Mouse (Mus musculus): ENCODE results near the gene Tbccd1. TPM values are rescaled to one million over a fixed set of nuclear protein-coding genes. Genes with fewer than 3 reads are reported as not detected.

Gene Tbccd1
- polyA plus RNA-seq, 1 experiment from 2014 or later, result 19.3 TPM

- no peak for ATAC-seq (ENCODE audit: insufficient number of reproducible peaks, insufficient read depth, low FRiP score, low read depth)
- WGBS, result 84% methylated on average over 11 of the region's 11 CpGs
- no peak within 1 kb of the TSS for H3K27ac ChIP-seq (replicated peaks in 1 of 2; ENCODE audit: control insufficient read depth in 1 of 2, insufficient read depth in 1 of 2, low read depth in 2 of 2, low read length in 2 of 2)
- no peaks in the 10 kb centered on the region for H3K4me1 ChIP-seq (ENCODE audit: control insufficient read depth in 2 of 2, insufficient read depth in 2 of 2, low read length in 2 of 2)
- no peak within 1 kb of the TSS for H3K4me2 ChIP-seq (ENCODE audit: low read length)
- no peak within 1 kb of the TSS for H3K4me3 ChIP-seq (ENCODE audit: control insufficient read depth in 1 of 2, insufficient read depth in 1 of 2, low read depth in 1 of 2, low read length in 2 of 2)
- H3K36me3 ChIP-seq (ENCODE audit: control insufficient read depth, insufficient read depth, low read length), result no peaks in the 10 kb centered on the region
- no peaks in the 10 kb centered on the region for H3K9me3 ChIP-seq (ENCODE audit: control insufficient read depth, low read length)
- H3K27me3 ChIP-seq (ENCODE audit: control insufficient read depth, insufficient read depth, low read length), result no peaks in the 10 kb centered on the region
- H3K9ac ChIP-seq (ENCODE audit: low read length), result no peak within 1 kb of the TSS
These were observed 33.4 kb upstream of the Tbccd1 start, which contains the start of gene Ahsg for GRCm38 (mm10) chr16:22890683-22891510. Ahsg (plus strand) TSS chr16:22891277.

- ATAC-seq (ENCODE audit: insufficient number of reproducible peaks, insufficient read depth, low FRiP score, low read depth), result no peak
- no peak overlapping the region for H3K4me2 ChIP-seq (ENCODE audit: low read length)
- H3K27ac ChIP-seq (replicated peaks in 1 of 2; ENCODE audit: control insufficient read depth in 1 of 2, insufficient read depth in 1 of 2, low read depth in 2 of 2, low read length in 2 of 2), result no peak overlapping the region
- peaks cover 0 to 3% of the 10 kb centered on the region in 2 experiments; a peak in 2 of 4 replicates for H3K4me1 ChIP-seq (ENCODE audit: control insufficient read depth in 2 of 2, insufficient read depth in 2 of 2, low read length in 2 of 2)
- 63% methylated on average over 8 of the region's 8 CpGs for whole genome bisulfite sequencing
- H3K27me3 ChIP-seq (ENCODE audit: control insufficient read depth, insufficient read depth, low read length), result no peaks in the 10 kb centered on the region
- H3K9ac ChIP-seq (ENCODE audit: low read length), result no peak overlapping the region
- no peak overlapping the region for H3K4me3 ChIP-seq (ENCODE audit: control insufficient read depth in 1 of 2, insufficient read depth in 1 of 2, low read depth in 1 of 2, low read length in 2 of 2)
- no peaks in the 10 kb centered on the region for H3K9me3 ChIP-seq (ENCODE audit: control insufficient read depth, low read length)
- no peaks in the 10 kb centered on the region for H3K36me3 ChIP-seq (ENCODE audit: control insufficient read depth, insufficient read depth, low read length)
These were observed 32.2 kb upstream of the Tbccd1 start for GRCm38 (mm10) chr16:22889716-22890115.

GRCm38 (mm10) chr16:22888835-22889234, 31.4 kb upstream of the Tbccd1 start:
- Histone ChIP-seq H3K27ac (replicated peaks in 1 of 2; ENCODE audit: control insufficient read depth in 1 of 2, insufficient read depth in 1 of 2, low read depth in 2 of 2, low read length in 2 of 2) (no peak overlapping the region), H3K27me3 (ENCODE audit: control insufficient read depth, insufficient read depth, low read length) (no peaks in the 10 kb centered on the region), H3K4me1 (ENCODE audit: control insufficient read depth in 2 of 2, insufficient read depth in 2 of 2, low read length in 2 of 2) (peaks cover 0 to 3% of the 10 kb centered on the region in 2 experiments; a peak in 2 of 4 replicates), H3K4me3 (ENCODE audit: control insufficient read depth in 1 of 2, insufficient read depth in 1 of 2, low read depth in 1 of 2, low read length in 2 of 2) (no peak overlapping the region), H3K4me2 (ENCODE audit: low read length) (no peak overlapping the region), H3K36me3 (ENCODE audit: control insufficient read depth, insufficient read depth, low read length) (no peaks in the 10 kb centered on the region), H3K9me3 (ENCODE audit: control insufficient read depth, low read length) (no peaks in the 10 kb centered on the region), H3K9ac (ENCODE audit: low read length) (no peak overlapping the region)
- 72% methylated on average over 4 of the region's 4 CpGs for WGBS
- no peak for ATAC-seq (ENCODE audit: insufficient number of reproducible peaks, insufficient read depth, low FRiP score, low read depth)

DNA sequence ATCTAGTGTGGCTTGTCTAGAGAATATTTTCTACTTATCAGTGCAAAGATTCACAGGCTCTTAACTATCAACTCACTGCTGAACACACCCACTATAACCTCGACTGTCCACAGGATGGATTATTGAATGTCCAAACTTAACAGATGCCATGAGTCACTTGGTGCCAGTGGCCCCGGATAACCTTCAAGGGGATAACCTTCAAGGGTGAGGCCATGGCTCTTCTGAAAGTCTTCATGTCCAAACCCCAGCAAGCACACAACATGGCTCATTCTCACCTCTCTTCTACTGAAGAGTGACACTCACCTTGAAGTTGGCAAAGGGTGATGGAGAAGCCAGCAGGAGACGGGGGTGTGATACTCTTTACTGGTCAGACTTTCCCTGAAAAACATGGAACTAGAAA, 29.3 kb upstream of the Tbccd1 start:
- no peak overlapping the region for H3K4me2 ChIP-seq (ENCODE audit: low read length)
- ATAC-seq (ENCODE audit: insufficient number of reproducible peaks, insufficient read depth, low FRiP score, low read depth), result no peak
- no peak overlapping the region for H3K27ac ChIP-seq (replicated peaks in 1 of 2; ENCODE audit: control insufficient read depth in 1 of 2, insufficient read depth in 1 of 2, low read depth in 2 of 2, low read length in 2 of 2)
- H3K9ac ChIP-seq (ENCODE audit: low read length), result no peak overlapping the region
- no peak overlapping the region for H3K4me3 ChIP-seq (ENCODE audit: control insufficient read depth in 1 of 2, insufficient read depth in 1 of 2, low read depth in 1 of 2, low read length in 2 of 2)
- WGBS, result 55% methylated on average over 3 of the region's 3 CpGs
- H3K27me3 ChIP-seq (ENCODE audit: control insufficient read depth, insufficient read depth, low read length), result no peaks in the 10 kb centered on the region
- H3K9me3 ChIP-seq (ENCODE audit: control insufficient read depth, low read length), result no peaks in the 10 kb centered on the region
- peaks cover 0 to 4% of the 10 kb centered on the region in 2 experiments; a peak in 2 of 4 replicates for H3K4me1 ChIP-seq (ENCODE audit: control insufficient read depth in 2 of 2, insufficient read depth in 2 of 2, low read length in 2 of 2)
- no peaks in the 10 kb centered on the region for H3K36me3 ChIP-seq (ENCODE audit: control insufficient read depth, insufficient read depth, low read length)

GRCm38 (mm10) chr16:22885356-22885755, 27.9 kb upstream of the Tbccd1 start:
- Histone ChIP-seq H3K27ac (replicated peaks in 1 of 2; ENCODE audit: control insufficient read depth in 1 of 2, insufficient read depth in 1 of 2, low read depth in 2 of 2, low read length in 2 of 2) (no peak overlapping the region), H3K4me3 (ENCODE audit: control insufficient read depth in 1 of 2, insufficient read depth in 1 of 2, low read depth in 1 of 2, low read length in 2 of 2) (no peak overlapping the region), H3K9ac (ENCODE audit: low read length) (no peak overlapping the region), H3K4me1 (ENCODE audit: control insufficient read depth in 2 of 2, insufficient read depth in 2 of 2, low read length in 2 of 2) (peaks cover 0 to 8% of the 10 kb centered on the region in 2 experiments; a peak in 2 of 4 replicates), H3K27me3 (ENCODE audit: control insufficient read depth, insufficient read depth, low read length) (no peaks in the 10 kb centered on the region), H3K4me2 (ENCODE audit: low read length) (no peak overlapping the region), H3K36me3 (ENCODE audit: control insufficient read depth, insufficient read depth, low read length) (no peaks in the 10 kb centered on the region), H3K9me3 (ENCODE audit: control insufficient read depth, low read length) (no peaks in the 10 kb centered on the region)
- 27% methylated on average over 4 of the region's 4 CpGs for WGBS
- ATAC-seq (ENCODE audit: insufficient number of reproducible peaks, insufficient read depth, low FRiP score, low read depth), result no peak

DNA sequence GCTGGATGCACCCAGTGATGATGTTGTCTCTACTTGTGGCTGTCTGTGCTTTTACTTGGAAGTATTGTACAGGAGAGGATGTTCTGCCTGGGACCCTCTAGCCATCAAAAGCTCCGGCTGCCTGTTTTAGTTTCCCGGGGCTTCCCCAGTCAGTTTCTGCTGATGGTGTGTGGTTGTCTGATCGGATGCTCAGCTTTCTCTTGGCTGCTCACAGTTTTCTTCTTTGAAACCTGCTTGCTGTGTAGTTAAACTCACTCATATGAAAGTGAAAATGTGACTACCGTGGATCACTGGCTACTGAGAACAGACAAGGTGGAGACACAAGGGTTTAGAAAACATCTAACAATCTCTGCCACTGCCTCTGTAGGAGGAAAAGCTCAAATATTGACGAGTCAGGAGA, 26.0 kb upstream of the Tbccd1 start:
- peaks cover 0 to 8% of the 10 kb centered on the region in 2 experiments; a peak in 2 of 4 replicates for H3K4me1 ChIP-seq (ENCODE audit: control insufficient read depth in 2 of 2, insufficient read depth in 2 of 2, low read length in 2 of 2)
- no peaks in the 10 kb centered on the region for H3K36me3 ChIP-seq (ENCODE audit: control insufficient read depth, insufficient read depth, low read length)
- 64% methylated on average over 5 of the region's 5 CpGs for WGBS
- H3K4me3 ChIP-seq (ENCODE audit: control insufficient read depth in 1 of 2, insufficient read depth in 1 of 2, low read depth in 1 of 2, low read length in 2 of 2), result no peak overlapping the region
- no peak overlapping the region for H3K9ac ChIP-seq (ENCODE audit: low read length)
- ATAC-seq (ENCODE audit: insufficient number of reproducible peaks, insufficient read depth, low FRiP score, low read depth), result no peak
- no peaks in the 10 kb centered on the region for H3K9me3 ChIP-seq (ENCODE audit: control insufficient read depth, low read length)
- H3K4me2 ChIP-seq (ENCODE audit: low read length), result no peak overlapping the region
- no peak overlapping the region for H3K27ac ChIP-seq (replicated peaks in 1 of 2; ENCODE audit: control insufficient read depth in 1 of 2, insufficient read depth in 1 of 2, low read depth in 2 of 2, low read length in 2 of 2)
- no peaks in the 10 kb centered on the region for H3K27me3 ChIP-seq (ENCODE audit: control insufficient read depth, insufficient read depth, low read length)

DNA sequence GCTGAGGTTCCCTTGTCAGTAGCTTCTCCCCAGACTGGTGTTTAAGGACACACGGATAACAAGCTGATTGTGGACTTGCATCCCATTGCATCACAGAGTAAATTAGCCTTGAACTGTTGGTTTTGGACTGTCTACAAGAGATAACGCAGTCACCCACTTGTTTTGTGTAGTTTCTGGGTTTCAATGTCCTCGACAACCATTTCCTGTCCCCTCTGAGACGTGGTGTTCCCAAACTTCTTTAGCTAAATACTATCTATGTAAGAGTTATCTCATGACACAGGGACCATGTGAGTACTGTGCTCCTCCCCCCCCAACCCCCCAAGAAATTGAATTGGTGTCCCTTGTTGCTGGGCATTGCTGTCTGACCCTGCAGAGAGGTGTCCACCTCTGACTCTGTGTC, 24.0 kb upstream of the Tbccd1 start:
- ATAC-seq (ENCODE audit: insufficient number of reproducible peaks, insufficient read depth, low FRiP score, low read depth), result 0 out of 2 replicates have a peak, but pooled peaks have one; percentile 25
- WGBS, result 46% methylated on average over 4 of the region's 4 CpGs

More for the DNA sequence above, 24.0 kb upstream of the Tbccd1 start:
- H3K4me1 ChIP-seq (ENCODE audit: control insufficient read depth in 2 of 2, insufficient read depth in 2 of 2, low read length in 2 of 2), result peaks cover 0 to 8% of the 10 kb centered on the region in 2 experiments; a peak in 2 of 4 replicates
- H3K27me3 ChIP-seq (ENCODE audit: control insufficient read depth, insufficient read depth, low read length), result peaks cover 3% of the 10 kb centered on the region; the same call in 1 of the 2 replicates
- H3K4me2 ChIP-seq (ENCODE audit: low read length), result no peak overlapping the region
- H3K36me3 ChIP-seq (ENCODE audit: control insufficient read depth, insufficient read depth, low read length), result no peaks in the 10 kb centered on the region
- H3K9me3 ChIP-seq (ENCODE audit: control insufficient read depth, low read length), result no peaks in the 10 kb centered on the region
- H3K27ac ChIP-seq (replicated peaks in 1 of 2; ENCODE audit: control insufficient read depth in 1 of 2, insufficient read depth in 1 of 2, low read depth in 2 of 2, low read length in 2 of 2), result no peak overlapping the region
- H3K4me3 ChIP-seq (ENCODE audit: control insufficient read depth in 1 of 2, insufficient read depth in 1 of 2, low read depth in 1 of 2, low read length in 2 of 2), result no peak overlapping the region
- no peak overlapping the region for H3K9ac ChIP-seq (ENCODE audit: low read length)
